Mouse (Mus musculus): ENCODE results near the gene Bicc1.

DNA sequence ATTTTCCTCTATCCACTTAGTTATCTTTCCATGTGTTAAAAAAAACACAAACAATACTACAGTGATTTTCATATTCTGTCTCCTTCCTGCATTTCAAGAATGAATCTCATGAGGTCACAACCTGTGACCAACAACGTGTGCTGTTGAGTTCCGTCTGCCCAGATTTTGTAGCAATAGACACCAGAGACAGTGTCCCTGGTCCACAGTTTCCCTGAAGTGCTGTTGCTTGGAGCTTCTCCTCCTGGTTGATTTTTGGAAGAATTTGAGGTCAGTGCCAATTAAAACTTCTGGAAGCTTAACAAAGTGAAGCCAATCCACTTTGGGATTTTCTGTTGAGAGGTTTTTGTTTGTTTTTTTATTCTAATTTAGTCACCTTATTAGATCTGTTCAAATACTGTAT lies 16.9 kb downstream of the Bicc1 start:
- TF ChIP-seq CTCF (IDR thresholded peaks at IDR 0.05) (no peak), POLR2A (IDR thresholded peaks at IDR 0.05; ENCODE audit: insufficient read depth, low read depth, low read length) (no peak), EP300 (IDR thresholded peaks at IDR 0.05; ENCODE audit: insufficient read depth, low read depth, low read length) (no peak)

All from heart, adult 2 months (tissue).